Mouse (Mus musculus) CH12.LX (cell line): ENCODE measurements around the gene Trpm7. TPM values are rescaled to one million over a fixed set of nuclear protein-coding genes. Genes with fewer than 3 reads are reported as not detected.

Experiments used
- DNase-seq: peaks from one replicate; pipeline ENCODE4 v3.0.0-alpha.2; 2013; ENCODE audit errors: extremely low read depth
- H3K27ac ChIP-seq: 2 replicates; pipeline ENCODE4 v1.5.1; 2012; ENCODE audit warnings: low read depth, mild to moderate bottlenecking, control low read depth, moderate library complexity; ENCODE audit not compliant: insufficient read depth
- H3K27me3 ChIP-seq: replicated peaks from 2 replicates; pipeline ENCODE3; 2012; ENCODE audit warnings: inconsistent platforms
- H3K36me3 ChIP-seq, 2 experiments: replicated peaks in 1 of 2; 2 replicates each; pipeline versions ENCODE3 to v1.6.1; 2012; ENCODE audit warnings: inconsistent platforms in 1 of 2, low read length in 1 of 2, mild to moderate bottlenecking in 1 of 2, mixed read lengths in 1 of 2, moderate library complexity in 1 of 2; ENCODE audit not compliant: control insufficient read depth in 1 of 2, insufficient read depth in 1 of 2
- H3K4me1 ChIP-seq, 2 experiments: 2 replicates each; pipeline ENCODE4 v1.6.1; 2012; ENCODE audit warnings: inconsistent platforms in 1 of 2, moderate library complexity in 1 of 2; ENCODE audit not compliant: insufficient read depth in 2 of 2, control insufficient read depth in 1 of 2
- H3K4me2 ChIP-seq: 2 replicates; pipeline ENCODE4 v1.6.1; 2012; ENCODE audit warnings: low read depth, mild to moderate bottlenecking, control low read depth; ENCODE audit not compliant: poor library complexity, insufficient read depth, severe bottlenecking
- H3K4me3 ChIP-seq, 3 experiments: fragments of 150-350 bp in 1 of 3; sonication (generic) in 1 of 3; replicated peaks in 1 of 3; 2 replicates each; pipeline versions ENCODE3 to v1.5.1; 2011 to 2012; ENCODE audit warnings: low read depth in 2 of 3, low read length in 2 of 3, mild to moderate bottlenecking in 2 of 3, moderate library complexity in 2 of 3, control low read depth in 1 of 3, improper control_type of control experiment in 1 of 3, inconsistent platforms in 1 of 3, mixed read lengths in 1 of 3; ENCODE audit not compliant: poor library complexity in 1 of 3
- H3K79me2 ChIP-seq: replicated peaks from 2 replicates; pipeline ENCODE4 v1.6.1; 2012; ENCODE audit warnings: mild to moderate bottlenecking, moderate library complexity; ENCODE audit not compliant: control insufficient read depth, poor library complexity, insufficient read depth, severe bottlenecking; ENCODE audit errors: extremely low read depth
- H3K9ac ChIP-seq: 2 replicates; pipeline ENCODE4 v1.6.1; 2012; ENCODE audit warnings: low read depth, mild to moderate bottlenecking, control low read depth, moderate library complexity; ENCODE audit not compliant: insufficient read depth
- H3K9me3 ChIP-seq: replicated peaks from 2 replicates; pipeline ENCODE3; 2012; ENCODE audit warnings: low read length, inconsistent platforms, mixed read lengths
- BHLHE40 ChIP-seq: IDR thresholded peaks from 2 replicates; pipeline ENCODE4 v1.6.1; 2011; ENCODE audit warnings: mild to moderate bottlenecking, low read depth, low read length, improper control_type of control experiment
- CHD1 ChIP-seq: IDR thresholded peaks from 2 replicates; pipeline ENCODE4 v1.6.1; 2012; ENCODE audit warnings: low read depth, low read length, improper control_type of control experiment, inconsistent platforms
- ELF1 ChIP-seq: IDR thresholded peaks from 2 replicates; pipeline ENCODE4 v1.6.1; 2014; ENCODE audit warnings: low read depth, mild to moderate bottlenecking, inconsistent platforms, low read length, improper control_type of control experiment
- HCFC1 ChIP-seq: IDR thresholded peaks from 2 replicates; pipeline ENCODE4 v1.6.1; 2012; ENCODE audit warnings: low read depth, mild to moderate bottlenecking, inconsistent platforms, low read length, improper control_type of control experiment
- IRF4 ChIP-seq: IDR thresholded peaks from 2 replicates; pipeline ENCODE4 v1.6.1; 2014; ENCODE audit warnings: low read depth, mild to moderate bottlenecking, inconsistent platforms, low read length, improper control_type of control experiment
- JUND ChIP-seq: conservative IDR thresholded peaks from 2 replicates; pipeline ENCODE4 v1.6.1; 2011; ENCODE audit warnings: low read depth, low read length, improper control_type of control experiment
- MAFK ChIP-seq: IDR thresholded peaks from 2 replicates; pipeline ENCODE4 v1.6.1; 2011; ENCODE audit warnings: low read length, improper control_type of control experiment; ENCODE audit not compliant: insufficient replicate concordance
- MAX ChIP-seq: IDR thresholded peaks from 2 replicates; pipeline ENCODE4 v1.6.1; 2011; ENCODE audit warnings: low read length, improper control_type of control experiment
- MEF2A ChIP-seq: IDR thresholded peaks from 2 replicates; pipeline ENCODE4 v1.6.1; 2014; ENCODE audit warnings: low read depth, mild to moderate bottlenecking, inconsistent platforms, low read length, improper control_type of control experiment, borderline replicate concordance
- MXI1 ChIP-seq: IDR thresholded peaks from 2 replicates; pipeline ENCODE4 v1.6.1; 2011; ENCODE audit warnings: mild to moderate bottlenecking, low read depth, low read length, improper control_type of control experiment
- MYC ChIP-seq: IDR thresholded peaks from 2 replicates; pipeline ENCODE4 v1.6.1; 2011; ENCODE audit warnings: low read depth, mild to moderate bottlenecking, improper control_type of control experiment, low read length
- NELFE ChIP-seq: IDR thresholded peaks from 2 replicates; pipeline ENCODE4 v1.6.1; 2011; ENCODE audit warnings: low read depth, low read length, improper control_type of control experiment
- POLR2A ChIP-seq: IDR thresholded peaks from 2 replicates; pipeline ENCODE4 v1.6.1; 2011; ENCODE audit warnings: low read depth, mild to moderate bottlenecking, improper control_type of control experiment, low read length
- RCOR1 ChIP-seq: conservative IDR thresholded peaks from 2 replicates; pipeline ENCODE4 v1.6.1; 2012; ENCODE audit warnings: low read depth, mild to moderate bottlenecking, inconsistent platforms, low read length, improper control_type of control experiment
- SIN3A ChIP-seq: IDR thresholded peaks from 2 replicates; pipeline ENCODE4 v1.6.1; 2012; ENCODE audit warnings: low read length, improper control_type of control experiment, inconsistent platforms
- UBTF ChIP-seq: IDR thresholded peaks from 2 replicates; pipeline ENCODE4 v1.6.1; 2012; ENCODE audit warnings: low read depth, mild to moderate bottlenecking, inconsistent platforms, low read length, improper control_type of control experiment, moderate library complexity
- ZKSCAN1 ChIP-seq: IDR thresholded peaks from 2 replicates; pipeline ENCODE4 v1.6.1; 2012; ENCODE audit warnings: low read depth, inconsistent platforms, low read length, improper control_type of control experiment, borderline replicate concordance
- dilution Hi-C: fragments of 300-500 bp; cut with MboI; formaldehyde crosslinking; loops from 2 replicates; pipeline ENCODE4 v1.14.3; 2020; ENCODE audit warnings: low sequenced_read_pairs; ENCODE audit not compliant: extremely low pct_unique_long_range_greater_than_20kb, extremely low pct_ligation_motif_present
- in situ Hi-C: fragments of 300-500 bp; cut with MboI; formaldehyde crosslinking; loops from 3 replicates; pipeline ENCODE4 v1.14.3; 2019; ENCODE audit warnings: low sequenced_read_pairs, low pct_ligation_motif_present, low pct_unique_long_range_greater_than_20kb, mixed read lengths
- polyA plus RNA-seq: library from polyadenylated mRNA; unstranded; fragments of >175 nt; gene quantifications from 2 replicates; pipeline ENCODE4 v1.2.1, GENCODE M21; 2012; ENCODE audit warnings: low read depth; ENCODE audit not compliant: insufficient read length
- total RNA-seq, 2 experiments: library from RNA; depleted of rRNA; stranded (reverse); fragments of 300-350 nt in 1 of 2; fragments of >200 nt in 1 of 2; gene quantifications; 2 replicates each; pipeline ENCODE4 v1.2.3; 2012 to 2014

Trpm7 gene
- total and polyA plus RNA-seq, 3 experiments = 14.1 to 30.1 (median 23.7) TPM

DNA sequence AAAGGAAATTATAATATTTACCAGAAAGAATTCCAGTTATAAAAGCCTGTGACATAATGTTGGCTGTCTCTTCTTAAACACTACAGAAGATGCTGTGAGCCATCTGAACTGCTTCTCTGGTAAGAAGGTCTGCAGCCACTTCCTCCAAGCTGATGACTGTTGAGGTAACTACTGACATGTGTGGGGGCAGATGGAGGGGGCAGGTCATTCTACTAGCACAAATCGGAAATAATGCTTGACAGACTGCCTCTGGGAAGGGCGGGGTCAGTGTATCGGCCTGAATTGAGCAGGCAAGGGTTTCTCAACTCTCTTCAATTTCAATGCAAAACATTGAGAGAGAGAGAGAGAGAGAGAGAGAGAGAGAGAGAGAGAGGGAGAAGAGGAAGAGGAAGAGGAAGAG, 28.1 kb upstream of the Trpm7 start:
- no peaks in the 10 kb centered on the region for H3K4me1 ChIP-seq
- no peaks in the 10 kb centered on the region for H3K27me3 ChIP-seq
- no peak overlapping the region for H3K4me3 ChIP-seq
- H3K9me3 ChIP-seq = no peaks in the 10 kb centered on the region
- in situ Hi-C loops (no loop called here), dilution Hi-C loops (no loop called here)
- no peak overlapping the region for H3K9ac ChIP-seq
- H3K36me3 ChIP-seq = peaks cover 23 to 66% of the 10 kb centered on the region in 2 experiments
- no peak overlapping the region for H3K27ac ChIP-seq
- DNase-seq = no peak
- H3K4me2 ChIP-seq = no peak overlapping the region
- TF ChIP-seq ZKSCAN1 (no peak), JUND (no peak), SIN3A (no peak), MAX (no peak), BHLHE40 (no peak), ELF1 (no peak), RCOR1 (no peak), NELFE (no peak), HCFC1 (no peak), UBTF (no peak), POLR2A (no peak), MEF2A (no peak), MAFK (no peak), MXI1 (no peak)
- H3K79me2 ChIP-seq = no peaks in the 10 kb centered on the region; the same call in 1 of the 2 replicates

DNA sequence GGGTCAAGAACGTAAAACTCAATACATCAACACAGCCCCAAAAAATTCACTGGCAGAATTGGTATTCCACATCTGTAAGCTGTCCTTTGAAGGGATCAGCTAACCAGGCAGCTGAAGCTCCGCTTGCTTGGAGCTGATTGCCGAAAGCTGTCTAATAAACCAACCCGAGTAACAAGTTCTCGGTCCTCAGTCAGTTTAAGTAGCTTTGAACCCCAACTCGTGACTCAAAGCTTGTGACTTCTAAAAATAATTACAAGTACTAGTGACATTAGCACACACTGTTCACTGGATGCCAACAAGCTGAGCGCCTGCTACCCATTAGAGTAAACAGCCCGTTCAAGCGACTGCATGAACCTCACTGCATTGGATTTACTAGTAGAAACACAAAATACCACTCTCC, 21.5 kb upstream of the Trpm7 start:
- no peak for TF ChIP-seq IRF4
- no peak for TF ChIP-seq POLR2A
- no peak for TF ChIP-seq BHLHE40
- TF ChIP-seq NELFE = no peak
- TF ChIP-seq MYC = no peak
- TF ChIP-seq CHD1 = no peak
- TF ChIP-seq RCOR1 = no peak
- no peak overlapping the region for H3K4me2 ChIP-seq
- in situ Hi-C loops = no loop called here
- H3K9me3 ChIP-seq = no peaks in the 10 kb centered on the region
- no peaks in the 10 kb centered on the region for H3K27me3 ChIP-seq
- no peaks in the 10 kb centered on the region for H3K79me2 ChIP-seq
- H3K9ac ChIP-seq = no peak overlapping the region
- peaks cover 36 to 63% of the 10 kb centered on the region in 2 experiments for H3K36me3 ChIP-seq
- H3K27ac ChIP-seq = no peak overlapping the region
- no peak overlapping the region for H3K4me3 ChIP-seq
- no peaks in the 10 kb centered on the region for H3K4me1 ChIP-seq
- dilution Hi-C loops = no loop called here
- DNase-seq = no peak
